Mouse (Mus musculus): ENCODE results near the gene 1110008L16Rik.

GRCm38 (mm10) chr12:55415255-55415654, 115.9 kb downstream of the 1110008L16Rik start:
- no peak for TF ChIP-seq CTCF (IDR thresholded peaks at IDR 0.05; ENCODE audit: extremely low read depth, insufficient read length, insufficient replicate concordance, low read depth, low read length)
- TF ChIP-seq POLR2A (IDR thresholded peaks at IDR 0.05; ENCODE audit: low read depth, low read length) = no peak

Measured in small intestine, adult 2 months (tissue).